Mouse (Mus musculus): ENCODE data around the gene Perp. TPM values are rescaled to one million over a fixed set of nuclear protein-coding genes. Genes with fewer than 3 reads are reported as not detected.
A peak's percentile ranks its signal among the peaks of the same experiment; 100 is the strongest.

The Perp gene
- total RNA-seq (2014; rRNA removed) (83.0 and 91.4 TPM in 2 replicates), polyA plus RNA-seq (2012; rRNA removed) (124 and 164 TPM in 2 replicates)

DNA sequence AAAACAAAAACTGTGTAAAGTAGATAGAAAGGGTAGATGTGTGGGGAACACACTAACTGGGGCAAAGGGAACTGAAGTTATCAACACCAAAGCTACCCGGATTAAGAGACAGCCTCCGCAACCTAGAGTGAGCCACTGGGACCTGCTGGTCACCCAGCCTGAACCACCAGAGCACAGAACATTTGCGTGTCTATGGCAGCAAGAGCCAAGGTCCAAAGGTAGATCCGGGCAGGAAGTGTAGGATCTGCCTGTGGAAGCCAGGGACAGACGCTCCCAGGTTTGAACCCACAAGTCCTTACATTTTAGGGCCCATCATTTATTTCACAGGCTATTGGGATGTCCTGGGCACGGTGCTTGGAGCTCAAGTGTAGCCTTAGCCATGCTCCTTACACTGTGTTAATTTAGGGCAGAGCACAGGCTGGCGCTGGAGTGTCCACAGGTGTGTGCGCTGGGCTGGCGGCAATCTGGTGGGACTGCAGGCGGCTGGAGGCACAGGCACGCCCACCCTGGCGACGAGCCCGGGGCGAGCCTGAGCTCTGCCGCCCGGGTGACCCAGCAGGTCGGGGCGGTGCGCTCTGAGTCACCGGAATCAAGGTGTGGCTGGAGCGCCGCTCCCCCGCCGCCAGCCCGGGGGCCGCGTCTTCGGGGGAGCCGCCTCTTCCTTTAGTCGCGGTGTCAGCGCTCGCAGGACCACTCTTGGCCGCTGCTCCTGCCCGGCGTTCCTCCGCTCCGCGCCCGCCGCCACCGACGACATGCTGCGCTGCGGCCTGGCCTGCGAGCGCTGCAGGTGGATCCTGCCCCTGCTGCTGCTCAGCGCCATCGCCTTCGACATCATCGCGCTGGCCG is at the start of gene Perp:
Gene Perp (plus strand): TSS at position 580 of the 846 bp plus-strand sequence.
- 2% methylated on average over 53 of the region's 54 CpGs for WGBS
- Histone ChIP-seq H3K4me1 (ENCODE audit: control insufficient read depth, insufficient read depth, low read length) (peaks cover 16% of the 10 kb centered on the region), H3K36me3 (ENCODE audit: control insufficient read depth, insufficient read depth, low read length) (no peaks in the 10 kb centered on the region), H3K27me3 (ENCODE audit: control insufficient read depth, insufficient read depth, low read length) (no peaks in the 10 kb centered on the region), H3K79me2 (ENCODE audit: control insufficient read depth, insufficient read depth, low read length) (peaks cover 12% of the 10 kb centered on the region; the same call in 1 of the 2 replicates), H3K9ac (ENCODE audit: low read depth, low read length) (peak within 1 kb of the TSS; percentile 98), H3K4me3 (ENCODE audit: insufficient read depth, low read depth, low read length) (peak within 1 kb of the TSS; percentile 99), H3K27ac (replicated peaks; ENCODE audit: insufficient read depth, low read depth, low read length) (peak within 1 kb of the TSS; percentile 94)
- peak; percentile 95 for DNase-seq (ENCODE audit: extremely low read depth, low read depth, low spot score)
- TF ChIP-seq POLR2A (IDR thresholded peaks at IDR 0.05; ENCODE audit: extremely low read depth, insufficient read depth, low read length) (0 out of 2 replicates have a peak, but pooled peaks have one; percentile 9), CTCF (IDR thresholded peaks at IDR 0.05; ENCODE audit: low read depth, low read length) (peak; percentile 55)

DNA sequence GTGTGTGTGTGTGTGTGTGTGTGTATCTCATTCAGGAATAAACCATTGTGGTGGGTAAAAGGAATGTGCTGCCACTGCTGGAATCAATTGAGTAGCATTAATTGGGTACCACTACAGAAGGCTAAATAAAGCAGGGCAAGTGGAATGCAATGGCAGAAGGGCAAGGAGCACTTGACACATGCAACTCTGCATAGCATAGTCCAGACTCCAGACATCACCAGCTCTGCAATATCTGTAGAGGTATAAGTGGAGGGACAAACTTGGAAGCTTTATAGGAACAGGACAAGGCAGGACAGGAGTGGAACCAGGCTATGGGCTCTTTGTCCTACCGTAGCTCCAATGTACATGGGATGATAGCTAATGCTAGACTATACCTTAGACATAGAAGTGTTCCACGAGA is 33.1 kb upstream of the Perp start:
- Histone ChIP-seq H3K9ac (ENCODE audit: low read depth, low read length) (no peak overlapping the region), H3K4me1 (ENCODE audit: control insufficient read depth, insufficient read depth, low read length) (no peaks in the 10 kb centered on the region), H3K36me3 (ENCODE audit: control insufficient read depth, insufficient read depth, low read length) (no peaks in the 10 kb centered on the region), H3K79me2 (ENCODE audit: control insufficient read depth, insufficient read depth, low read length) (no peaks in the 10 kb centered on the region), H3K27ac (replicated peaks; ENCODE audit: insufficient read depth, low read depth, low read length) (no peak overlapping the region), H3K4me3 (ENCODE audit: insufficient read depth, low read depth, low read length) (no peak overlapping the region), H3K27me3 (ENCODE audit: control insufficient read depth, insufficient read depth, low read length) (no peaks in the 10 kb centered on the region)
- TF ChIP-seq POLR2A (IDR thresholded peaks at IDR 0.05; ENCODE audit: extremely low read depth, insufficient read depth, low read length) (no peak), CTCF (IDR thresholded peaks at IDR 0.05; ENCODE audit: low read depth, low read length) (no peak)
- DNase-seq (ENCODE audit: extremely low read depth, low read depth, low spot score), result no peak
- 78% methylated on average over 2 of the region's 2 CpGs for WGBS

DNA sequence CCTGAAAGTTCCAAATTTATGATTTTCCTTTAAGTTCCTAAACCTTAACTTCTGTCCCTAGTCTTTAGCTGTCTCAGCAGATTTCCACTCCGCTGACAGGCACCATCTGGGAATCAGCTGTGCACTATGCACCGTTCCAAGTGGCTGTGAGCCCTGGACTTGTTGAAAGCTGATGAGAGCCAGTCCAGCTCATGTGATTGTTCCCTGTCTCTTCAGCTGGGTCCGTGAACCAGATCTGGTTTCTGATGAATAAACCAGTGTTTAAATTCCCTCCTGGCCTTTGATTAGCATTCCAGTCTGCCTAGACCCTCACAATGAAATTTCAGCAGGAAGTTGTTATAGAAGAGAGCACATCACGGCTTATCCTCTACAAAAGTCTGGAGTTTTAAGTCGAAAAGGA is 28.3 kb upstream of the Perp start:
- TF ChIP-seq POLR2A (IDR thresholded peaks at IDR 0.05; ENCODE audit: extremely low read depth, insufficient read depth, low read length), result no peak
- TF ChIP-seq CTCF (IDR thresholded peaks at IDR 0.05; ENCODE audit: low read depth, low read length), result no peak
- Histone ChIP-seq H3K79me2 (ENCODE audit: control insufficient read depth, insufficient read depth, low read length) (no peaks in the 10 kb centered on the region), H3K27me3 (ENCODE audit: control insufficient read depth, insufficient read depth, low read length) (no peaks in the 10 kb centered on the region), H3K4me3 (ENCODE audit: insufficient read depth, low read depth, low read length) (no peak overlapping the region), H3K27ac (replicated peaks; ENCODE audit: insufficient read depth, low read depth, low read length) (no peak overlapping the region), H3K9ac (ENCODE audit: low read depth, low read length) (no peak overlapping the region), H3K4me1 (ENCODE audit: control insufficient read depth, insufficient read depth, low read length) (no peaks in the 10 kb centered on the region), H3K36me3 (ENCODE audit: control insufficient read depth, insufficient read depth, low read length) (no peaks in the 10 kb centered on the region)
- WGBS, result 74% methylated on average over 5 of the region's 5 CpGs
- no peak for DNase-seq (ENCODE audit: extremely low read depth, low read depth, low spot score)

DNA sequence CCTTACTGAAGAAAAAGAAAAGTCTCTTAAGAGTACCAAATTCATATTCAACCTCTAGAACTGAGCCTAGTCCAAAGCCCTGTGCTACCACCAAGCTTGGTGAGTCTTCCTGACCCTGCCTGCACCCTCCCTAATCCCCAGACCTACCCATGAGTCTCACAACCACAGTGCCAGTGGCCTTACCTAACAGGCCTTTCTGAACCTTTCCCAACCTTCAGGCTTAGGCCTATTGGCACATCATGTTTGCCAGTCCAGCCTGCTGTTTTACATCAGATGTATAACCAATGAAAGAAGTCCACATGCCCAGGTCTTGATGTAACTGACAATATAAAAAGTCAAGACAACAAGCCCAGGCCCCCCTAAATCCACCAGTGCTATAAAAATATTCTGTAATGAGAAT is 19.7 kb upstream of the Perp start:
- DNase-seq (ENCODE audit: extremely low read depth, low read depth, low spot score), result no peak
- Histone ChIP-seq H3K27ac (replicated peaks; ENCODE audit: insufficient read depth, low read depth, low read length) (no peak overlapping the region), H3K79me2 (ENCODE audit: control insufficient read depth, insufficient read depth, low read length) (no peaks in the 10 kb centered on the region)

DNA sequence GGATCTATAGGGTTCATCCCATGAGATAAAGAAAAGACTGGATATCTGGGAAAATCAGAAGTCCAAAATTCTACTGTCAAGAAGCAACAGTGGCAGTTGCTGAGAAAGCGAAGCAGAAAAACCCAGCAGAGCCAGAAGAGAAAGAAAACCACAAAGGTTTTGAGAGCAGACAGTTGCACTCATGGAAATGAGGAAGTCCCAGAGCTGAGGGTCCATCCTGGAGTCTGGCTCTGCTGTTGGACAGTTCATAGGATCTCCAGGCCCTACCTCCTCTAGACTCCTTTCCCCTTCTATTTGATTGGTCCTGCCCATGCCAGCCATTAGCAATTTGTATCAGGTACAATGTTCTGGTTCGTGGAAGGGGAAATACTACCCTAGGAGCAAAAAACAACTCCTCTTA is 18.7 kb upstream of the Perp start:
- no peak for TF ChIP-seq CTCF (IDR thresholded peaks at IDR 0.05; ENCODE audit: low read depth, low read length)
- no peak for TF ChIP-seq POLR2A (IDR thresholded peaks at IDR 0.05; ENCODE audit: extremely low read depth, insufficient read depth, low read length)
- no peak overlapping the region for H3K27ac ChIP-seq (replicated peaks; ENCODE audit: insufficient read depth, low read depth, low read length)
- H3K36me3 ChIP-seq (ENCODE audit: control insufficient read depth, insufficient read depth, low read length), result no peaks in the 10 kb centered on the region
- H3K79me2 ChIP-seq (ENCODE audit: control insufficient read depth, insufficient read depth, low read length), result no peaks in the 10 kb centered on the region
- H3K4me3 ChIP-seq (ENCODE audit: insufficient read depth, low read depth, low read length), result no peak overlapping the region
- 79% methylated on average over 2 of the region's 2 CpGs for WGBS
- no peaks in the 10 kb centered on the region for H3K4me1 ChIP-seq (ENCODE audit: control insufficient read depth, insufficient read depth, low read length)
- no peak overlapping the region for H3K9ac ChIP-seq (ENCODE audit: low read depth, low read length)
- no peak for DNase-seq (ENCODE audit: extremely low read depth, low read depth, low spot score)
- no peaks in the 10 kb centered on the region for H3K27me3 ChIP-seq (ENCODE audit: control insufficient read depth, insufficient read depth, low read length)

More for the DNA sequence above, 19.7 kb upstream of the Perp start:
- TF ChIP-seq POLR2A (IDR thresholded peaks at IDR 0.05; ENCODE audit: extremely low read depth, insufficient read depth, low read length) (no peak), CTCF (IDR thresholded peaks at IDR 0.05; ENCODE audit: low read depth, low read length) (no peak)
- Histone ChIP-seq H3K27me3 (ENCODE audit: control insufficient read depth, insufficient read depth, low read length) (no peaks in the 10 kb centered on the region), H3K4me1 (ENCODE audit: control insufficient read depth, insufficient read depth, low read length) (no peaks in the 10 kb centered on the region), H3K4me3 (ENCODE audit: insufficient read depth, low read depth, low read length) (no peak overlapping the region), H3K9ac (ENCODE audit: low read depth, low read length) (no peak overlapping the region), H3K36me3 (ENCODE audit: control insufficient read depth, insufficient read depth, low read length) (no peaks in the 10 kb centered on the region)

DNA sequence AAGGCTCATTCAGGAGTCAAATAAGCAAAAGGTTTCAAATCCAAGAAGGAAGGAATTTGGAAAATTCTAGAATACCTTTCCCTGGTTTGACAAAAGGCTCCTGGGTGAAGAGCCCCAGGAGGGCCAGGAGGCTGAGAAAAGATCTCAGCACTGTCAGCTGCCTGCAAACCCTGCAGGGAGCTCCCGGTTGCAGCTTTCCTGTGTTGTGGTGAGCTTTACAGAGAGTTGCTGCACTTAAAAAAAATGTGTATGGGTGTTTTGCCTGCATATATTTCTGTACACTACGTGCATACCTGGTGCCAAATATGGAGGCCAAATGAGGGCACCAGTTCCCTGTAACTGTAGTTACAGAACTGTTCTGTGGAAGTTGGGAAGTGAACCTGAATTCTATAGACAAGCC is 16.9 kb upstream of the Perp start:
- DNase-seq (ENCODE audit: extremely low read depth, low read depth, low spot score), result no peak
- Histone ChIP-seq H3K4me3 (ENCODE audit: insufficient read depth, low read depth, low read length) (no peak overlapping the region), H3K79me2 (ENCODE audit: control insufficient read depth, insufficient read depth, low read length) (no peaks in the 10 kb centered on the region), H3K27me3 (ENCODE audit: control insufficient read depth, insufficient read depth, low read length) (no peaks in the 10 kb centered on the region), H3K27ac (replicated peaks; ENCODE audit: insufficient read depth, low read depth, low read length) (no peak overlapping the region), H3K4me1 (ENCODE audit: control insufficient read depth, insufficient read depth, low read length) (no peaks in the 10 kb centered on the region), H3K36me3 (ENCODE audit: control insufficient read depth, insufficient read depth, low read length) (no peaks in the 10 kb centered on the region), H3K9ac (ENCODE audit: low read depth, low read length) (no peak overlapping the region)
- no peak for TF ChIP-seq POLR2A (IDR thresholded peaks at IDR 0.05; ENCODE audit: extremely low read depth, insufficient read depth, low read length)
- no peak for TF ChIP-seq CTCF (IDR thresholded peaks at IDR 0.05; ENCODE audit: low read depth, low read length)
- WGBS, result 63% methylated on average over 2 of the region's 2 CpGs

All from liver, adult 2 months (tissue).